Mouse (Mus musculus) cerebellum, postnatal 14 days (tissue): ENCODE results near the gene Gm21996.
"Not testable (repeated sequence)": the region's sequence is repeated elsewhere in the genome, so short reads cannot be mapped to it uniquely, and the experiment has no call there.

Source experiments
- DNase-seq, 2 experiments: peaks; one replicate each; pipeline ENCODE4 v3.0.0; 2021; ENCODE audit warnings: mixed read lengths in 2 of 2

Gene Gm21996

DNA sequence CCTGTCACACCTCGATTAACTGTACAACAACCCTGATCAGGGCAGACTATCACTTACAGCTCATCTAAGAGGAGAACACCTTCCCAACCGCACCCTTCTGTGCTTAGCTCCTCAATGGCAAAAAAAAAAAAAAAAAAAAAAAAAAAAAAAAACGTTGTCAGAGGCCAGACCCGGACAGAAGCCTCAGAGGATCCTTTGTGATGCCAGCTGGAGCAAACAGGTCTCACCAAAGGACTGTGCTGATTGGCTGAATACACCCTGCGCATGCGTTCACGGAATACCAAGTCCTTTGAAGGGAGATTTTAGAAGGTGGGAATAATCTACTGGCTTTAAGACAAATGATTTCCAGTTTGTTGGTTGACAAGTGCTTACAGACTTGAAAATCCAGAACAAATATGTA lies at the start of gene Gm21996:
TSS of gene Gm21996 (minus strand) at position 101 of the 400 bp plus-strand sequence.
- not testable (repeated sequence) for DNase-seq
